Mouse (Mus musculus) MEL (cell line): ENCODE results near the gene Tmem82. TPM values are rescaled to one million over a fixed set of nuclear protein-coding genes. Genes with fewer than 3 reads are reported as not detected.

Experiments
- DNase-seq: peaks from one replicate; pipeline ENCODE4 v3.0.0; 2011; ENCODE audit warnings: low read depth, low spot score
- H3K27ac ChIP-seq: 2 replicates; pipeline ENCODE4 v1.5.1; 2012; ENCODE audit warnings: low read depth, mild to moderate bottlenecking, control low read depth, low read length, moderate library complexity; ENCODE audit not compliant: control insufficient read depth
- H3K27me3 ChIP-seq, 2 experiments: fragments of 150-350 bp in 1 of 2; sonication (generic) in 1 of 2; 2 replicates each; pipeline ENCODE4 v1.6.1; 2012; ENCODE audit warnings: low read length in 2 of 2, mild to moderate bottlenecking in 2 of 2, improper control_type of control experiment in 1 of 2, moderate library complexity in 1 of 2; ENCODE audit not compliant: insufficient read depth in 2 of 2, control insufficient read depth in 1 of 2
- H3K36me3 ChIP-seq, 2 experiments: 2 replicates each; pipeline ENCODE4 v1.6.1; 2012 to 2014; ENCODE audit warnings: low read length in 2 of 2, improper control_type of control experiment in 1 of 2, inconsistent platforms in 1 of 2, mild to moderate bottlenecking in 1 of 2; ENCODE audit not compliant: insufficient read depth in 2 of 2, control insufficient read depth in 1 of 2
- H3K4me1 ChIP-seq, 2 experiments: fragments of 150-350 bp in 1 of 2; sonication (generic) in 1 of 2; 2 replicates each; pipeline ENCODE4 v1.6.1; 2012; ENCODE audit warnings: low read length in 2 of 2, improper control_type of control experiment in 1 of 2, mild to moderate bottlenecking in 1 of 2; ENCODE audit not compliant: insufficient read depth in 2 of 2, control insufficient read depth in 1 of 2
- H3K4me3 ChIP-seq, 2 experiments: fragments of 150-350 bp in 1 of 2; sonication (generic) in 1 of 2; 2 replicates each; pipeline ENCODE4 v1.5.1; 2012; ENCODE audit warnings: low read depth in 2 of 2, low read length in 2 of 2, mild to moderate bottlenecking in 2 of 2, moderate library complexity in 2 of 2, control low read depth in 1 of 2, improper control_type of control experiment in 1 of 2; ENCODE audit not compliant: control insufficient read depth in 1 of 2, insufficient read depth in 1 of 2
- H3K79me2 ChIP-seq: 2 replicates; pipeline ENCODE4 v1.6.1; 2012; ENCODE audit warnings: mild to moderate bottlenecking, low read length, moderate library complexity; ENCODE audit not compliant: control insufficient read depth, poor library complexity, insufficient read depth
- H3K9ac ChIP-seq: 2 replicates; pipeline ENCODE4 v1.6.1; 2012; ENCODE audit warnings: low read depth, mild to moderate bottlenecking, control low read depth, low read length, moderate library complexity; ENCODE audit not compliant: control insufficient read depth, poor library complexity, severe bottlenecking
- H3K9me3 ChIP-seq: fragments of 150-350 bp; sonication (generic); replicated peaks from 2 replicates; pipeline ENCODE4 v1.6.1; 2012; ENCODE audit warnings: mild to moderate bottlenecking, low read length, improper control_type of control experiment, moderate library complexity; ENCODE audit not compliant: insufficient read depth
- CHD2 ChIP-seq: IDR thresholded peaks from 2 replicates; pipeline ENCODE4 v1.6.1; 2011; ENCODE audit warnings: low read length, improper control_type of control experiment
- E2F4 ChIP-seq: IDR thresholded peaks from 2 replicates; pipeline ENCODE4 v1.6.1; 2011; ENCODE audit warnings: low read depth, low read length, improper control_type of control experiment, borderline replicate concordance
- HCFC1 ChIP-seq: IDR thresholded peaks from 2 replicates; pipeline ENCODE4 v1.6.1; 2012; ENCODE audit warnings: low read depth, mild to moderate bottlenecking, inconsistent platforms, low read length, improper control_type of control experiment, moderate library complexity
- JUND ChIP-seq: IDR thresholded peaks from 2 replicates; pipeline ENCODE4 v1.6.1; 2011; ENCODE audit warnings: low read depth, mild to moderate bottlenecking, improper control_type of control experiment, low read length
- KAT2A ChIP-seq: conservative IDR thresholded peaks from 2 replicates; pipeline ENCODE4 v1.6.1; 2012; ENCODE audit warnings: low read depth, low read length, improper control_type of control experiment, inconsistent platforms
- MAFK ChIP-seq: IDR thresholded peaks from 2 replicates; pipeline ENCODE4 v1.6.1; 2011; ENCODE audit warnings: low read depth, mild to moderate bottlenecking, low read length, improper control_type of control experiment, borderline replicate concordance
- MAZ ChIP-seq: IDR thresholded peaks from 2 replicates; pipeline ENCODE4 v1.6.1; 2012; ENCODE audit warnings: low read depth, mild to moderate bottlenecking, inconsistent platforms, low read length, improper control_type of control experiment
- MEF2A ChIP-seq: IDR thresholded peaks from 2 replicates; pipeline ENCODE4 v1.6.1; 2014; ENCODE audit warnings: low read depth, mild to moderate bottlenecking, inconsistent platforms, low read length, improper control_type of control experiment; ENCODE audit not compliant: poor library complexity, insufficient replicate concordance, severe bottlenecking; ENCODE audit errors: extremely low read depth
- MYB ChIP-seq: IDR thresholded peaks from 2 replicates; pipeline ENCODE4 v1.6.1; 2011; ENCODE audit warnings: mild to moderate bottlenecking, low read depth, low read length, improper control_type of control experiment
- NELFE ChIP-seq: IDR thresholded peaks from 2 replicates; pipeline ENCODE4 v1.6.1; 2011; ENCODE audit warnings: low read depth, low read length, improper control_type of control experiment
- NRF1 ChIP-seq: IDR thresholded peaks from 2 replicates; pipeline ENCODE4 v1.6.1; 2014; ENCODE audit warnings: low read depth, mild to moderate bottlenecking, inconsistent platforms, low read length, improper control_type of control experiment, moderate library complexity; ENCODE audit not compliant: poor library complexity, insufficient read depth, severe bottlenecking
- POLR2AphosphoS2 ChIP-seq: IDR thresholded peaks from 2 replicates; pipeline ENCODE4 v1.6.1; 2011; ENCODE audit warnings: low read length, improper control_type of control experiment
- SMC3 ChIP-seq: IDR thresholded peaks from 2 replicates; pipeline ENCODE4 v1.6.1; 2011; ENCODE audit warnings: low read depth, low read length, improper control_type of control experiment
- TAL1 ChIP-seq: IDR thresholded peaks from 2 replicates; pipeline ENCODE4 v1.6.1; 2012; ENCODE audit warnings: mild to moderate bottlenecking, inconsistent platforms, low read length, moderate library complexity, mixed read lengths
- TBP ChIP-seq: IDR thresholded peaks from 2 replicates; pipeline ENCODE4 v1.8.0; 2011; ENCODE audit warnings: low read depth, low read length, improper control_type of control experiment
- UBTF ChIP-seq: IDR thresholded peaks from 2 replicates; pipeline ENCODE4 v1.6.1; 2012; ENCODE audit warnings: low read depth, mild to moderate bottlenecking, inconsistent platforms, low read length, improper control_type of control experiment, moderate library complexity, borderline replicate concordance; ENCODE audit not compliant: insufficient read depth
- USF2 ChIP-seq, 2 experiments: IDR thresholded peaks; 2 replicates each; pipeline ENCODE4 v1.6.1; 2011 to 2012; ENCODE audit warnings: improper control_type of control experiment in 2 of 2, low read length in 2 of 2, borderline replicate concordance in 1 of 2, inconsistent platforms in 1 of 2, low read depth in 1 of 2, mild to moderate bottlenecking in 1 of 2; ENCODE audit not compliant: insufficient read depth in 1 of 2
- ZNF384 ChIP-seq: IDR thresholded peaks from 2 replicates; pipeline ENCODE4 v1.6.1; 2012; ENCODE audit warnings: low read depth, mild to moderate bottlenecking, inconsistent platforms, low read length, improper control_type of control experiment
- polyA plus RNA-seq, 2 experiments: library from polyadenylated mRNA; stranded (reverse) in 1 of 2; unstranded in 1 of 2; fragments of >175 nt in 1 of 2; fragments of >200 nt in 1 of 2; gene quantifications; 2 replicates each; pipeline versions ENCODE4 v1.2.1 to v1.2.4; 2012; ENCODE audit warnings: low replicate concordance in 2 of 2, low read depth in 1 of 2; ENCODE audit not compliant: insufficient read length in 2 of 2, insufficient read depth in 1 of 2, missing spikeins in 1 of 2
- total RNA-seq: library from RNA; depleted of rRNA; stranded (reverse); fragments of 300-350 nt; gene quantifications from 2 replicates; pipeline ENCODE4 v1.2.3, GENCODE M21; 2012

Gene Tmem82
- total and polyA plus RNA-seq, 3 experiments = 0.21 TPM; not detected in 2

GRCm38 (mm10) chr4:141605861-141606260 lies 12.6 kb downstream of the Tmem82 start, which contains the start of gene Fblim1:
Gene Fblim1, minus strand, starts transcription at chr4:141606096.
- Histone ChIP-seq H3K27me3 (no peaks in the 10 kb centered on the region; a peak in 1 of 4 replicates), H3K9ac (no peak within 1 kb of the TSS), H3K4me1 (no peaks in the 10 kb centered on the region), H3K9me3 (no peaks in the 10 kb centered on the region), H3K79me2 (no peaks in the 10 kb centered on the region), H3K36me3 (no peaks in the 10 kb centered on the region), H3K4me3 (no peak within 1 kb of the TSS), H3K27ac (no peak within 1 kb of the TSS)
- no peak for DNase-seq
- TF ChIP-seq NRF1 = no peak
- no peak for TF ChIP-seq ZNF384
- TF ChIP-seq POLR2AphosphoS2 = no peak
- TF ChIP-seq E2F4 = no peak
- no peak for TF ChIP-seq TAL1
- no peak for TF ChIP-seq KAT2A
- no peak for TF ChIP-seq UBTF
- no peak for TF ChIP-seq TBP
- TF ChIP-seq MYB = no peak
- no peak for TF ChIP-seq SMC3

- H3K9me3 ChIP-seq = no peaks in the 10 kb centered on the region
- no peaks in the 10 kb centered on the region for H3K36me3 ChIP-seq
- H3K9ac ChIP-seq = no peak overlapping the region
- DNase-seq = no peak
- no peak overlapping the region for H3K4me3 ChIP-seq
- H3K4me1 ChIP-seq = no peaks in the 10 kb centered on the region
- H3K27ac ChIP-seq = no peak overlapping the region
- TF ChIP-seq UBTF (no peak), NELFE (no peak), POLR2AphosphoS2 (no peak), USF2 (IDR thresholded peaks at IDR 0.05; ENCODE audit: borderline replicate concordance in 1 of 2, insufficient read depth in 1 of 2, low read depth in 1 of 2, low read length in 2 of 2) (no peak), KAT2A (no peak), TAL1 (no peak), SMC3 (no peak), MEF2A (no peak), JUND (no peak), TBP (no peak), HCFC1 (no peak), MAZ (no peak), CHD2 (no peak), MAFK (no peak)
- no peaks in the 10 kb centered on the region for H3K79me2 ChIP-seq
- H3K27me3 ChIP-seq = no peaks in the 10 kb centered on the region; a peak in 1 of 4 replicates
Measured at GRCm38 (mm10) chr4:141605421-141605820, 13.0 kb downstream of the Tmem82 start.
